Mouse (Mus musculus) megakaryocyte, embryonic 14.5 days (primary cell): ENCODE results near the gene Anks1b.

Experiments used
- FLI1 ChIP-seq: IDR thresholded peaks from 2 replicates; pipeline ENCODE4 v1.6.1; 2012; ENCODE audit warnings: low read length, inconsistent platforms, mixed read lengths
- GATA1 ChIP-seq: IDR thresholded peaks from 3 replicates; pipeline ENCODE4 v1.6.1; 2012; ENCODE audit warnings: mixed read lengths, low read length, inconsistent platforms, borderline replicate concordance

GRCm38 (mm10) chr10:90724931-90725330 lies 851.6 kb downstream of the Anks1b start:
- TF ChIP-seq GATA1 (no peak), FLI1 (no peak)
